Mouse (Mus musculus): ENCODE data around the gene Kcnq4. TPM values are rescaled to one million over a fixed set of nuclear protein-coding genes. Genes with fewer than 3 reads are reported as not detected.

Gene Kcnq4
- total RNA-seq (2021), result 1 to 10 TPM; 1.5 to 1.9 TPM
- long read RNA-seq, experiment 1, partial matches to known transcripts, result 0 of 7 reads
- long read RNA-seq, experiment 1, other reads (novel, unspliced or antisense), result 7 of 7 reads
- long read RNA-seq, experiment 2, partial matches to known transcripts, result 0 of 3 reads
- long read RNA-seq, experiment 2, other reads (novel, unspliced or antisense), result 3 of 3 reads

- no peak for DNase-seq
Measured at GRCm38 (mm10) chr4:120747941-120748866, at the start of gene Kcnq4. Gene Kcnq4 (minus strand): TSS chr4:120748612.

DNA sequence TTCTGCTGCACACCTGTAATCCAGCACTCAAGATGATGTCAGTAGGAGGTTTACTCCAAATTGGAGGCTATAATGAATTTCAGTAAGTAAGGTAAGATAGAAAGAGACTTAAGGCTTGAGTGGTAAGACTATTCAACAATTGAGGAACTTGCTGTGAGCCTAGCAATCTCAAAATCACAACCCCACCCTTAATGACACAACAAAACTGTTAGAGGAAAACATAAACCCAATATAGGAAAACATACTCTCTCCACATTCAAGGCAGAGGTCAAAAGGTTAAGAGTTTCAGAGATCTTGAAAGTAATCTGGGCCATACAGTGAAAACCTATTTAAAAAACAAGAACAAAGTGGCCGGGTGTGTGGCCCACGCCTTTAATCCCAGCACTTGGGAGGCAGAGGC is 48.3 kb upstream of the Kcnq4 start:
- no peak for DNase-seq

DNA sequence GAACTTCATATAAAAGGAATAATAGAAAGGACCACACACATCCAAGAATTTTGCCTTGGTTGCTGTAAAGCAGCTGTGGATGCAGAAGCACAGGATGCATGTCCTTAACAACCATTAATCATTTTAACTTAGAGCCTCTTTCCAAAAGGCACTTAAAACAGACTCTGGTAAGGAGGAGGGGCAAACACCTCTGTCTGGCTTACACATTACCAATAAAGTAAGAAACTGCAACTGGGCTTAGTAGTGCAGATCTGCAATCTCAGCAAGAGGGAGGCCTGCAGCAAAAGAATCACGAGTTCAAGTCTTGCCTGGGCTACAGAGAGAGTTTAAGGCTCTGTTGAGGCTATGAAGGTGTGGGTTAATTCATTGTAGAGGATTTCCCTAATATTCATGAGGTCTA is 47.2 kb upstream of the Kcnq4 start:
- no peak for DNase-seq

DNA sequence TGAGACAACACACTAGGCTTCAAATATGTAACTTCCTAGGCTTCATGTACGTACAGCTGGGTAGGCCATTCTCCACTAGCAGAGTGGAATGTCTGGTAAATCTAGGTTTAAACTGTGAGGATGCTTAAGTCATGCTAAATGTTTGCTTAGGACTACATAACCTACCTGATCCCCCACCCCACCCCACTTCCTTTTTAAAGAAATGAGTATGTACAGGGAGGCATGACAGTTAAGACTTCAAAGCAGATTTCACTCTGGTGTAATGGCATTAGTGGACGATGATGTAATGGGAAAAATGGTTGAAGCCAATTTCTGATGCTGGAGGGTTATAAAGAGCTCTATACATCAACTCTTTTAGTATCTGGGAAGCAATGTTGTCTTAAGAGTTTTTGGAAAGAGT is 44.5 kb upstream of the Kcnq4 start:
- DNase-seq, result no peak

DNA sequence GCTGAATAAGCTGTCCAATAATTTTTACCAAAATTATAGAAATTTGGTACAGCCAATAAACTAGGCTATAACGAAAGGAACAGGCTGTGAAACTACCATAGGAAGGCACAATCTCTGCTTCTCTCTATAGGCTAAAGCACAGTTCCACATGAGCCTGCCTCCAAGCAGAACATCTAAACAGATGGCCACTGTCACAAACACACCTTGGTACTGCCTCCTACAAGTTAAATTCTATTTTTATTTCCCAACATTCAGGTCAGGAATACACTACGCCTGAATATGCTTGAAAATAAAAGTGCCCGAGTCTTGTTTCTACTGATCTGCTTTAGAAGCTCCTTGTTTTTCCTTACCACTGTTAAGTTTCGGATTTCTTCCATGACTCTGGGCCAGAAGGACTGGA is 41.6 kb upstream of the Kcnq4 start:
- no peak for DNase-seq

DNA sequence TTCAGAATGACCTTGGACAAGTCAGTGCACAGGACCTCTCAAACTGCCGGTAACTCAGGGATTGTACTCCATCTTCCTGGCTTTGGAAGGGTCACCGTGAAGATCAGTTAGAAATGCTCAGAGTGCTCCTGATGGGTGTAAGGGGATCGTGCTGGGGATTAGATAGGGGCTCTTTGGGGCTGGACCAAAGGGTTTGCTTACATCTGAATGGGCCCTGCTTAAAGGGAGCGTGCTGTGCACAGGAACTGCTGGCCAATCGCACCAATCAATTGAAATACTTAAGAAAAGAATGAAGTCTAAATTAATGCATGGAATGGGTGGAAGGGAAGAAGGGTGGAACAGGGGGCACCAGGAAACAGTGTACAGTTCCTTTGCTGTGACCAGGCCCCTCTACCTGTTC is 7.4 kb upstream of the Kcnq4 start:
- DNase-seq, result no peak

- peak; percentile 60 to 85 for DNase-seq
Measured at GRCm38 (mm10) chr4:120755299-120755698, 6.9 kb upstream of the Kcnq4 start.

DNA sequence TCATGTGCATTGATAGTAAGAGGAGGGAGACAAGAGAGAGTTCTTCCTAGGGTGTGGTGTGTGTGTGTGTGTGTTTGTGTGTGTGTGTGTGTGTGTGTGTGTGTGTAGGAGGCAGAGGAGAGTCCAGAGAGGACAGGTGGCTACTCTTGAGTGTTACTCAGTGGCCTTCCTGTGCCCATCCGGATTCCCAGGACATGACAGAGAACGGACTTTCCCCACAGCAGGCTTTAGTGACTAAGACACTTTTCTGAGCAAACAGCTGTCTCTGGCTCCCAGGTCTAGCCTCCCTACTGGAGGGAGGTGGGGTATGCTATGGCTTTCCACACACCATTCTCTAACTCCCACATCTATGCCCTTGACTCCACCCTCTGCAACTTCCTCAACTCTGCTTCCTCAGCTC is 1.2 kb upstream of the Kcnq4 start:
- no peak for DNase-seq

GRCm38 (mm10) chr4:120747243-120747792 is 1.1 kb downstream of the Kcnq4 start:
- DNase-seq, result peak; percentile 36 to 40

DNA sequence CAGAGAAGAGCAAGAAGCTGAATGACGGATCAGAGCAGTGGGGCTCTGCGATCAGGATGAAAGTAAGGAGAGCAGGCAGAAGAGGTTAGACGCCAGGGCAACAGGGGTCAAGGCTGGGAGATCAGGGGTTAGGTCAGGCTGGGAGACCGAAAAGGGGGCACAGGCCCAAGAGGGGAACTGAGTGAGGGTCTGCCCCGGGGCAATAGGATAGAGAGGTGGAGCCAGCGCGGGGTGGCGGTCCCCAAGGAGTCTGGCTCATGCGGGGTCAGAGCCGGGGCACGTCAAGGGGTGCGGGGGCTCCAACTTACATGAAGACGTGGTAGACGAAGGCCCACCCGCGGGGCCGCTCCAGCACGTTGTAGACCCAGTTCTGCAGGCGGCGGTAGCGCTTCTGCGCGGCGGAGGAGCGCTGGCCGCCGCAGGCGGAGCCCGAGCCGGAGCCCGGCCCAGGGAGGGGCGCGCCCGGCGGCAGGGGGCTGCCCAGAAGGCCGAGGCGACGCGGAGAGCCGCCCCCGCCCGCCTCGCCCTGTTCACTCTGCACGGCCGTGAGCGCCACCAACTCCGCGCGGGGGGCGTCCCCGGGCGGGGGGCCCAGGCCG is 1.8 kb downstream of the Kcnq4 start:
- peak; percentile 20 to 40 for DNase-seq

GRCm38 (mm10) chr4:120745731-120746551 is 2.5 kb downstream of the Kcnq4 start:
- peak; percentile 26 to 27 for DNase-seq

DNA sequence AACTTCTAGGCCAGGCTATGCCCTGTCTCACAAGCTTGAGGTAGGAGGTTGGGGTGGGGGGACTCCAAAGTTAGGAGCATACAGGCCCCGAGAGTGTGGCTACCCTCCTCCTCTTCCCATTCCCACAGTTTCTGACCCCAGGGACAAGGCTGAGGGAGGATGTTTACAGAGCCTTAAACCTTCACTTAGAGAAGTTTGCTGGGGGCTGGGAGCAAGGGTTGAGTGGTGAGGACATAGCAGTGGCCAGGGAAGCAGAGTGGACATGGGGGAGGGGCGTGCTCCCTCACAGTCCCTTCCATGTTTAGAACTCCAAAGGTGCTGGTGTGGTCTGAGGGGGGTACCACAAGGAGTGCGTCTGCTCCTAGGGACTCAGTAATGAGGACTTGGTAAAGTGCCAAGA is 4.8 kb downstream of the Kcnq4 start:
- peak in 1 of 2 experiments; percentile 27 for DNase-seq

DNA sequence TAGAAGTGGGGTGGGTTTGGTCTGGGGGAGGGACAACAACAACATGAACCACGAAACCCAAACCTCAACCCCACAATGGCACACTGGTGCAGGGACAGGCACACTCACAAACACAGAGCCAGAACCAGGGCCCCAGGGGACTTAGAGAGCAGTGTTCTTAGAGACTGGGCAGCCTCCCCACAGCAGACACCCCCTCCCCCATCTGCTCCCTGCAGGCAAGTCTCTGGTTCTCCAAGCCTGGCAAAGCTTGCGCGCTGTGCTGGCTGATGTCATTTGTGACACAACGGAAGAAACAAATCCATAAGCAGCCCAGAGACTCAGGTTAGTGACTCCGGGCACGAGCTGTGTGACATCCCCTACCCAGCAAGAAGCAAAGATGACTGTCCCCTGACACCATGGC is 7.1 kb downstream of the Kcnq4 start:
- DNase-seq, result peak in 1 of 2 experiments; percentile 40

DNA sequence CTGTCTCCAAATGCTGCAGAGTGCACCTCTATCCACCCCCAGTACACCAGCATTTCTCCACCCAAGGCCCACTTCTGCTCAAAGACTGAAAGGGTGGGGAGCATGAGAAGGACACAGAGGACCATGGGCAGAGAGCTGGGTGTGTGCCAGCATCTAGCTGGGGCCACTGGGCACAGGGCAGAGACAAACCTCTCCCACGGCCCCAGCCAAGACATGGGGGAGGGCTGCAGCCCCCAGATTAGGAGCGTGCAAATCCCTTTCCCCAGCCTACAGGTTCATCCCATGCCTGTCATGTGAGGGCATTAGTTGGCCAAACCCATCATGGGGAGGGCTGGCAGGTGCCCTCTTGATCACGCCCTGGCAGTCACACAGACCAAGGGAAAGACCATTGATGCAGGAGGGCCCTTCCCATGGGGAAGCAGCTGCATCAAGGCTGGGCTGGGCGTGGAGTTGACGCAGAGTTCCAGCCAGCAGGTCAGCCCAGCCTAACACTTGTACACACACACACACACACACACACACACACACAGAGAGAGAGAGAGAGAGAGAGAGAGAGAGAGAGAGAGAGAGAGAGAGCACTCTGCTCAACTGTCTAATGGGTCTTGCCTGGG is 14.3 kb downstream of the Kcnq4 start:
- no peak for DNase-seq

GRCm38 (mm10) chr4:120732737-120733136 is 15.7 kb downstream of the Kcnq4 start:
- no peak for DNase-seq

- DNase-seq, result peak; percentile 48 to 79
Measured at GRCm38 (mm10) chr4:120731030-120731644, 17.3 kb downstream of the Kcnq4 start.

GRCm38 (mm10) chr4:120730574-120730973 is 17.8 kb downstream of the Kcnq4 start:
- DNase-seq, result no peak

DNA sequence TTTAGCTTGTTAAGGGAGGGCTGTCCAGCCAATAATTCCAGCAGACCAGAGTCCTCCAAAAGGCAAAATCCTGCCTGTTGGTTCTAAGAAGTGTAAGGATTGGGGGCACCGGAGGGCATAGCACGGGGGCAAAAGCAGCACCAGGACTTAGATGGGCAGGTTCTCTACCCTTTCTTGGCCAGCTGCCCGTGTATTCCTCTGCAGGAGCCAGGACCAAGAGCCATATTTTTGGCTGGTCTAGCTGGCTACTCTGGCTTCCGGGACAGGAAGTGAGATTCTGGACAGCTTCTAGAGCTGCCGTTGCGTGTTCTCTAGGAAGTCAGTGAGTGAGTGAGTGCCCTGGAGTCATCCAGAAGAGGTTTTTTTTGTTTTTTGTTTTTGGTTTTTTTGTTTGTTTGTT is 18.3 kb downstream of the Kcnq4 start:
- DNase-seq, result peak; percentile 60 to 66

DNA sequence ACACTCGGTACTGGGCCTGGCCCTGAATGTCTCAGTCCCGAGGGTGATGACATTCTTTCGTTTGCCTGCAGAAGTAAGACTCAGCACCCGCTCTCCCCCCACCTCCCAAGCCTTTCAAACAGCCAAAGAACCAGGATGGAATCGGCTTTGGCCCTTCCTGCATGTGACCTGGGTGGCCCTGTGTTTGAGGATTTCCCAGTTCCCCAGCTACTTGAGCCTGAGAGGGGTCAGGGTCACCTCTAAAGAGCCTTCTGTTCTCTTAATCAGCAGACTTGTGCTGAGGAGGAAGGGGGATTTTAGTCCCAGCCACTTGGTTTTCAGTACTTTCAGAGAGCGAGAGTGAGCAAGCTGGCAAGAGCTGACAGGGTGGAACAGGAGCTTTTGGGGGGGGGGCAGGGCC is 19.0 kb downstream of the Kcnq4 start:
- DNase-seq, result no peak

DNA sequence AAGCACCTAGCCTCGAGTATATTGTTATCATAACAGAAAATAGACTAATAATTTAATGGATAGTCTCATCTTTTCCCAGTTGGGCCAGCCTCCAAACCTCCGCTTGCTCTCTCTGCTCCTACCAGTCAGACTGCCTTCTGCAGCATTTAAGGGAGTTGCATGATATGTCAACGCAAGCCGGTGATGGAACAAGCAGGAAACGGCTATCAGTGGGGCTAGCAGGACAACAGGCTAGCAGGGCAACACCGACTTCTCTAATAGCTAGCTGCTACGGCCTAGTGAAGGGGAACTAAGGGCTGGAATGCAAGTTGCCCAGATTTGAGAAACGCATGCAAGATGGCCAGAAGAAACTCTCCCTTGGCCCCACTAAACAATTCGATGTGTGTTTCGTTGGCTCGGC is 20.6 kb downstream of the Kcnq4 start:
- DNase-seq, result no peak

DNA sequence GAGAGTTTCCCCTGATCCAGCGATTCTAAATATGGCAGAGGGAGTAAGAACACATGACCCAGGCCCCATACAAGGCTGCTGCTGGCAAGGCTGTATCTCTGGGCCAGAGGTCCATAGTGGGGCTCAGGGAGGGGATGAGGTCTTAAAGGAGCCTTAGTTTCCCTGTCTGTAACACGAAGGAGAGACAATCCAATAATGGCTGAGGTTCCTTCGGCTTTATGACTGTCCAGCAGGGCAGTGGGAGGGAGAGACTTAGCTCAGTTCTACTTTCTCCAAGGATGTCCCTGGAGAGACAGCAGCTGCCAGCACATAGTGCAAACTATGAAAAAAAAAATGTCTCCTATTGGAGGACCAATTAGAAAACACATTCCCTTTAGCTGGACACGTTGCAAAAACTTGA is 22.2 kb downstream of the Kcnq4 start:
- peak; percentile 64 to 67 for DNase-seq

All from heart, adult 18-20 months (tissue).